Mouse (Mus musculus) C2C12 (cell line): ENCODE measurements around the gene Cyb5rl.

Source experiments
- CEBPB ChIP-seq: IDR thresholded peaks from one replicate; pipeline ENCODE4 v1.6.1; 2011; ENCODE audit warnings: low read depth, mild to moderate bottlenecking, control low read depth, moderate library complexity
- CTCF ChIP-seq: IDR thresholded peaks from one replicate; pipeline ENCODE4 v1.5.1; 2011; ENCODE audit not compliant: control insufficient read depth, insufficient read depth, insufficient read length
- FOSL1 ChIP-seq: IDR thresholded peaks from one replicate; pipeline ENCODE4 v1.8.0; 2011; ENCODE audit warnings: mild to moderate bottlenecking, low read length; ENCODE audit not compliant: poor library complexity, insufficient read depth, severe bottlenecking
- MAX ChIP-seq: IDR thresholded peaks from one replicate; pipeline ENCODE4 v1.6.1; 2011; ENCODE audit warnings: mild to moderate bottlenecking, control low read depth
- MYOD1 ChIP-seq: IDR thresholded peaks from one replicate; pipeline ENCODE4 v1.6.1; 2011; ENCODE audit warnings: low read depth; ENCODE audit not compliant: control insufficient read depth, insufficient read length
- MYOG ChIP-seq: IDR thresholded peaks from one replicate; pipeline ENCODE4 v1.6.1; 2011; ENCODE audit not compliant: control insufficient read depth, insufficient read length; ENCODE audit errors: extremely low read depth
- USF1 ChIP-seq: IDR thresholded peaks from one replicate; pipeline ENCODE4 v1.6.1; 2011; ENCODE audit warnings: low read depth, mild to moderate bottlenecking, control low read depth, moderate library complexity

DNA sequence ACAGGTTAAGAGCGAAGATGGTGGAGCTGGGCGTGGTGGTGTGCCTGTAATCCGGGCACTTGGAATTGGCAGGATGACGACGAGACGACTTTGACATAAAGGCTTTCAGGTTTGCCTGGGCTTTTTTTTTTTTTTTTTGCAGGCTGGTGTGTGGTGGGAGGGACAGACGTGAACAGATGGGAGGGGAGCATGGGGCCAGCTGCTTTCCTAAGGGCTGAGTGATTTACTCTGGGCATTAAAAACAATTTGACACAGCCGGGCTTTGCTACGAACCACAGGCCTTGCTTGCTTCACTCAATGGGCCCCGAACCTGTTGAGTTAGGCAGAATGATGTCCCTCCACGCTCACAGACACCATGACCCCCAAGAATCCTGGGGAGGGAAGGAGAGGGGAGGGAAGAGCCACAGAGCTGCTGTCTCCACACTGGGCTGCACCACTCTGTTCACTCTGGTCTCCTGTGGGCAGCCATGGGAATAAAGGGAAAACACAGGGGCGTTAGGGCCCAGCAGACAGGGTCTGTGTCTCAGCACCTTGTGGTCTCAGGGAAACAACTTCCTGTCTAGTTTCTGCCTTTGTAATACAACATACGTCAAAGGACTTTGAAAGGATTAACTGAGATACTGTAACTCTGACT is 60.2 kb downstream of the Cyb5rl start:
- TF ChIP-seq CTCF (no peak), MYOD1 (no peak), MAX (no peak), USF1 (no peak), MYOG (no peak), CEBPB (no peak), FOSL1 (no peak)
